Mouse (Mus musculus) cerebellum, adult 2 months (tissue): ENCODE measurements around the gene Sept3. TPM values are rescaled to one million over a fixed set of nuclear protein-coding genes. Genes with fewer than 3 reads are reported as not detected.
"Not testable (repeated sequence)": the region's sequence is repeated elsewhere in the genome, so short reads cannot be mapped to it uniquely, and the experiment has no call there.

Source experiments
- DNase-seq, 2 experiments: peaks; one replicate each; pipeline ENCODE4 v3.0.0; 2021
- H3K27ac ChIP-seq: fragments of 200-500 bp; 2 replicates; pipeline ENCODE4 v1.5.1; 2012; ENCODE audit warnings: low read length, control low read depth, inconsistent platforms; ENCODE audit not compliant: insufficient read depth
- H3K27me3 ChIP-seq: fragments of 200-500 bp; 2 replicates; pipeline ENCODE4 v1.6.1; 2012; ENCODE audit warnings: inconsistent platforms, mild to moderate bottlenecking, low read length, moderate library complexity; ENCODE audit not compliant: control insufficient read depth, insufficient read depth
- H3K4me1 ChIP-seq: fragments of 200-500 bp; 2 replicates; pipeline ENCODE4 v1.6.1; 2011; ENCODE audit warnings: low read length; ENCODE audit not compliant: control insufficient read depth, insufficient read depth
- H3K4me3 ChIP-seq: fragments of 200-500 bp; replicated peaks from 2 replicates; pipeline ENCODE3; 2011; ENCODE audit warnings: mild to moderate bottlenecking, low read depth, low read length, control low read depth; ENCODE audit not compliant: insufficient read depth
- CTCF ChIP-seq: fragments of 200-500 bp; IDR thresholded peaks from 2 replicates; pipeline ENCODE4 v1.5.1; 2011; ENCODE audit warnings: low read depth, mild to moderate bottlenecking, control low read depth, low read length, moderate library complexity, borderline replicate concordance; ENCODE audit not compliant: insufficient read depth
- POLR2A ChIP-seq: fragments of 200-500 bp; IDR thresholded peaks from 2 replicates; pipeline ENCODE4 v1.6.1; 2011; ENCODE audit warnings: low read length, control low read depth, borderline replicate concordance; ENCODE audit not compliant: insufficient read depth
- WGBS: fragments of 180-500 bp; shearing (Covaris S2); methylation state at CpG from one replicate; pipeline ENCODE4 v1.1.7; 2018; 5-methylcytosine and 5-hydroxymethylcytosine counted together
- polyA plus RNA-seq: library from polyadenylated mRNA; depleted of rRNA; stranded (reverse); fragments of >200 nt; gene quantifications from 2 replicates; pipeline ENCODE4 v1.2.3, GENCODE M21; 2012

Sept3 gene
- polyA plus RNA-seq, 1 experiment = 306 TPM

GRCm38 (mm10) chr15:82236565-82236964 lies 38.1 kb upstream of the Sept3 start:
- H3K27me3 ChIP-seq = no peaks in the 10 kb centered on the region
- TF ChIP-seq CTCF = peak; percentile 97
- no peak for TF ChIP-seq POLR2A
- H3K4me3 ChIP-seq = no peak overlapping the region
- no peak overlapping the region for H3K27ac ChIP-seq
- H3K4me1 ChIP-seq = peaks cover 17% of the 10 kb centered on the region
- DNase-seq = peak; percentile 90 to 97
- WGBS = 11% methylated on average over 5 of the region's 5 CpGs

- DNase-seq = no peak
- Histone ChIP-seq H3K4me3 (peak overlapping the region; percentile 65), H3K27me3 (no peaks in the 10 kb centered on the region), H3K4me1 (no peaks in the 10 kb centered on the region), H3K27ac (no peak overlapping the region)
- 59% methylated on average over 3 of the region's 3 CpGs for WGBS
- no peak for TF ChIP-seq POLR2A
- no peak for TF ChIP-seq CTCF
These were observed 31.4 kb upstream of the Sept3 start for GRCm38 (mm10) chr15:82243311-82243710.

DNA sequence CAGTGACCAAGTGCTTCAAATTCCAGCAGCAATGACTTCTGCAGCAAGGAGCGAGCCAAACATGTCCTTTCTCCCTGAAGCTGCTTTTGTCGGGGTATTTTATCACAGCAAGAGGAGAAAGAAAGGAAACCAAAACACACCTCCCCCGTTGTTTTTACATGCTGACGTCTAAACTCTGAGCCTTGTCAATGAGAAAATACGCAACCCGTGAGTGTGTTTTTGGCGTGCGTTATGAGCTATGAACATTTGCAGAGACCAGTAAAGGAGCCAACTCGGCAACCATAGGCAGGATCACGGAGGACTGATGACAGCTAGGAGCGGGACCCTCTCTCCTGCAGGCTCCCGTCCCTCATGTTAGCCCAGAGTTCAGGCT lies 31.0 kb upstream of the Sept3 start:
- Histone ChIP-seq H3K27me3 (no peaks in the 10 kb centered on the region), H3K27ac (no peak overlapping the region), H3K4me3 (peak overlapping the region; percentile 65), H3K4me1 (no peaks in the 10 kb centered on the region)
- no peak for DNase-seq
- WGBS = under 1% methylated on average over 12 of the region's 12 CpGs
- no peak for TF ChIP-seq POLR2A
- no peak for TF ChIP-seq CTCF

DNA sequence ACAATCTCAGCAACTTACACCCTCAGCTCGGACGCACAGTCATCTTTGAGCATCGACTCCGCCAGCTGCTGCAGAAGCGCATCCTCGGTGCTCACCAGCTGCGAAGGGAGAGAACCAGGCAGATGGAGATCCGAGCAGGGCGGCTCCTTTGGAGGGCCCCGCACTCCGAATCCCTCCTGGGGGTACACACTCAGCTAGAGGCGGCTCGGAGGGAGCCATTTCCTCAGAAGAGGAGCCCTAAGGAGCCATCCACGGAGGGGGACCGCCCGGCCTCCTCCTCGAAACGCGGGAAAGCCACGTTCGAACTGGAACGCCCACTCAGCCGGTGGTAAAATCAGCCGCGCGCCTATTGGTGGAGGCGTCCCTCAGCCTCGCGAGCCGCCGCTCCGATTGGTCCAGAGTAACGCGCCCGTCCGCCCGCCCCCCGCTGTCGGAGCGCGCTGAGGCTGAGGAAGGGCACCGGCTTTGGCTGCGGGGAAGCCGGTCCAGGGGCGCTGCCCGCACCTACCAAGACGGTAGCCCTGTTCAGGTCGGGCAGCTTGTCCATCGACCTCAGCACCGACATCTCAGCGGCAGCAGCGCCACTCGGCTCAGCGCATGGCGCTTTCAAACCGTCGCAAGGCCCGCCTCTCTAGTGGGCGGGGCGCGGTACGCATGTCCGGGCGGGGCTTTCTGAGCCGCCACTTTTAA lies 30.4 kb upstream of the Sept3 start, which contains the start of gene Cenpm:
TSS of gene Cenpm (minus strand) at position 634 of the 690 bp plus-strand sequence.
- Histone ChIP-seq H3K27me3 (no peaks in the 10 kb centered on the region), H3K27ac (no peak within 1 kb of the TSS), H3K4me1 (no peaks in the 10 kb centered on the region), H3K4me3 (peak within 1 kb of the TSS; percentile 65)
- DNase-seq = peak; percentile 91 to 95
- WGBS = under 1% methylated on average over 65 of the region's 65 CpGs
- TF ChIP-seq CTCF = no peak
- TF ChIP-seq POLR2A = 0 out of 2 replicates have a peak, but pooled peaks have one; percentile 10

GRCm38 (mm10) chr15:82244805-82245161 lies 29.9 kb upstream of the Sept3 start:
- peak overlapping the region; percentile 36 for H3K4me3 ChIP-seq
- H3K27me3 ChIP-seq, H3K4me1 ChIP-seq, DNase-seq, H3K27ac ChIP-seq: not testable (repeated sequence)
- 21% methylated on average over 9 of the region's 9 CpGs for WGBS

DNA sequence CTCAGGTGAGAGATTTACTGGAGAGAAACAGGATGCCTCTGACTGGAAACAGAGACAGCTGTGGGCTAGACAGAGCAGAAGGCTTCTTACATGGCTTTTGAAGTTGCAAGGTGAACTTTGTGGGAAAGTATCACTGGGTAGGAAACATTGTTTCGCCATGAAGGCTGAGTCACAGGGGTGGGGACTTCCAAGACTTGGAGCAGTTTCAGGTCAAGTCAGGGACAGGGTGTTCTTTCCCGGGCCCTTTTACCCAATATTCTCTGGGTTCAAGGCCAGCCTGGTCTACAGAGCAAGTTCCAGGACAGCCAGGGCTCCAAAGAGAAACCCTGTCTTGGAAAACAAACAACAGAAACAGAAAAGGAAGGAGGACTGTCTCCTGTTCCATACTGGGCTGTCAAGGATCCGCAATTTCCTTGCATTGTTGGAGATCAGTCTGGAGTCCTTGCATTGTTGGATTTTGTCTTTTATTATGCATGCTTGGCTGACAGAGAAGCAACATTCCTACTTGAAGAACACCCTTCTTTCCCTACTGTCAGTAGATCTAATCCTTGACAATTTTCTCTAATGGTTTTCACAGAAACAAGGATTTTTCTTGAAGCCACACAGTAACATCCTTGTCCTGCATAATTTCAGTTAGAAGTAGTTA lies 27.4 kb upstream of the Sept3 start:
- 84% methylated on average over 3 of the region's 3 CpGs for WGBS
- Histone ChIP-seq H3K27ac (no peak overlapping the region), H3K27me3 (no peaks in the 10 kb centered on the region), H3K4me1 (no peaks in the 10 kb centered on the region), H3K4me3 (no peak overlapping the region)
- TF ChIP-seq POLR2A = no peak
- no peak for TF ChIP-seq CTCF
- no peak for DNase-seq

DNA sequence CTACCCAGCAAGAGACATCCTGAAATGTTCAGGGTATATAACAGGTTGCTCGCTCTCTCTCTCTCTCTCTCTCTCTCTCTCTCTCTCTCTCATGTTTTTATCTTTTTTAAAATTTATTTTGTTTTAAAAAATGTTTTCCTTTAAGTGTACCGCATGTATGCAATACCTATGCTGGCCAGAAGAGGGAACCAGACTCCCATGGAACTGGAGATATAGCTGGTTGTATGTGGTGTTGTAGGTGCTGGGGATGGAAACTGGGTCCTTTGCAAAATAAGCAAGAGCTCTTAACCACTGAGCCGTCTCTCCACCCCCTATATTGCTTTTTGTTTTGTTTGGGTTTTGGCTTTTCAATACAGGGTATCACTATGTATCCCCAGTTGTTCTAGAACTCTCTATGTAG lies 23.1 kb upstream of the Sept3 start:
- Histone ChIP-seq H3K27ac (no peak overlapping the region), H3K27me3 (no peaks in the 10 kb centered on the region), H3K4me3 (no peak overlapping the region), H3K4me1 (0 out of 2 replicates have a peak, but pooled peaks cover 11% of the 10 kb centered on the region)
- TF ChIP-seq POLR2A = no peak
- TF ChIP-seq CTCF = peak; percentile 13; the same call in 1 of the 2 replicates
- DNase-seq = no peak
- 98% methylated on average over 3 of the region's 3 CpGs for WGBS

GRCm38 (mm10) chr15:82252097-82252496 lies 22.6 kb upstream of the Sept3 start, which contains the start of gene 1500009C09Rik:
Gene 1500009C09Rik (plus strand): TSS chr15:82252397.
- H3K27ac ChIP-seq = no peak within 1 kb of the TSS
- TF ChIP-seq POLR2A (no peak), CTCF (no peak)
- H3K27me3 ChIP-seq = no peaks in the 10 kb centered on the region
- DNase-seq = no peak
- no peak within 1 kb of the TSS for H3K4me3 ChIP-seq
- WGBS = 92% methylated on average over 6 of the region's 6 CpGs
- 0 out of 2 replicates have a peak, but pooled peaks cover 11% of the 10 kb centered on the region for H3K4me1 ChIP-seq
